ENCODE assay signal across 10 mouse cellular contexts in genomic region chr13:30724691-30725271, GRCm38 (mm10). TPM values are rescaled to one million over a fixed set of nuclear protein-coding genes. Genes with fewer than 3 reads are reported as not detected.
DNase-seq lines count a peak whose midpoint lies in the region; ATAC-seq lines count a peak whose summit lies in the region.
"Had no signal": no experiment of that assay in that cellular context is flagged by ENCODE, and none has a peak within 500 bp of the region (broad histone marks: within the 10 kb centered on the region; RNA-seq: fewer than 3 reads in every experiment).

No protein-coding gene starts in this region.

- no peak overlapping the region for H3K4me3 ChIP-seq in forebrain, embryonic 15.5 days
- no peak overlapping the region for H3K4me3 ChIP-seq in forebrain, embryonic 10.5 days
- no peak overlapping the region for H3K4me3 ChIP-seq in lung, embryonic 15.5 days
- no peak overlapping the region for H3K4me3 ChIP-seq in intestine, embryonic 16.5 days (ENCODE audit: low read length)

- H3K4me1 ChIP-seq in forebrain, embryonic 15.5 days, result peaks cover 10% of the 10 kb centered on the region
- peaks cover 33% of the 10 kb centered on the region for H3K4me1 ChIP-seq in forebrain, embryonic 10.5 days
- H3K4me1 ChIP-seq in lung, embryonic 15.5 days, result peaks cover 14% of the 10 kb centered on the region
- H3K4me1 ChIP-seq in intestine, embryonic 16.5 days (ENCODE audit: control insufficient read depth, insufficient read depth, low read length), result peaks cover 6% of the 10 kb centered on the region; the same call in 1 of the 2 replicates

- DNase-seq in forebrain, embryonic 10.5 days (ENCODE audit: extremely low spot score, low spot score), result no peak
- no peak for DNase-seq in lung, adult 18-20 months
- DNase-seq in adrenal gland, postnatal 25 days, result peak; percentile 24
- DNase-seq in liver, result no peak
- no peak for DNase-seq in kidney, postnatal 10 days

- no peak overlapping the region for H3K9ac ChIP-seq in forebrain, embryonic 15.5 days (replicated peaks)
- no peak overlapping the region for H3K9ac ChIP-seq in lung, embryonic 15.5 days
- H3K9ac ChIP-seq in intestine, embryonic 16.5 days (ENCODE audit: low read depth, low read length), result no peak overlapping the region

- H3K36me3 ChIP-seq in forebrain, embryonic 15.5 days, result no peaks in the 10 kb centered on the region
- no peaks in the 10 kb centered on the region for H3K36me3 ChIP-seq in forebrain, embryonic 10.5 days (replicated peaks)
- no peaks in the 10 kb centered on the region for H3K36me3 ChIP-seq in lung, embryonic 15.5 days
- H3K36me3 ChIP-seq in intestine, embryonic 16.5 days (ENCODE audit: control insufficient read depth, insufficient read depth, low read length), result no peaks in the 10 kb centered on the region

- H3K27ac ChIP-seq in forebrain, embryonic 15.5 days (replicated peaks), result no peak overlapping the region
- no peak overlapping the region for H3K27ac ChIP-seq in forebrain, embryonic 10.5 days
- no peak overlapping the region for H3K27ac ChIP-seq in lung, embryonic 15.5 days
- no peak overlapping the region for H3K27ac ChIP-seq in intestine, embryonic 16.5 days (ENCODE audit: low read length)

- H3K4me2 ChIP-seq in forebrain, embryonic 15.5 days (replicated peaks), result 0 out of 2 replicates have a peak overlapping the region, but pooled peaks have one; percentile 12
- H3K4me2 ChIP-seq in lung, embryonic 15.5 days, result peak overlapping the region; percentile 19; the same call in 1 of the 2 replicates
- 0 out of 2 replicates have a peak overlapping the region, but pooled peaks have one; percentile 9 for H3K4me2 ChIP-seq in intestine, embryonic 16.5 days (ENCODE audit: low read depth, low read length)

- WGBS in forebrain, embryonic 15.5 days, result 16% methylated on average over 7 of the region's 7 CpGs
- WGBS in forebrain, embryonic 10.5 days, result 42% methylated on average over 7 of the region's 7 CpGs
- 21% methylated on average over 7 of the region's 7 CpGs for WGBS in lung, embryonic 15.5 days
- WGBS in intestine, embryonic 16.5 days, result 27% methylated on average over 7 of the region's 7 CpGs

- ATAC-seq in forebrain, embryonic 15.5 days (replicated peaks), result peak; percentile 78
- no peak for ATAC-seq in lung, embryonic 15.5 days (ENCODE audit: borderline replicate concordance, extremely low read depth, low FRiP score, low TSS enrichment)
- peak; percentile 42; the same call in 1 of the 2 replicates for ATAC-seq in intestine, embryonic 16.5 days

- no peaks in the 10 kb centered on the region for H3K27me3 ChIP-seq in forebrain, embryonic 15.5 days
- H3K27me3 ChIP-seq in forebrain, embryonic 10.5 days (ENCODE audit: poor library complexity, severe bottlenecking), result no peaks in the 10 kb centered on the region
- H3K27me3 ChIP-seq in lung, embryonic 15.5 days, result no peaks in the 10 kb centered on the region
- H3K27me3 ChIP-seq in intestine, embryonic 16.5 days (replicated peaks; ENCODE audit: control insufficient read depth, insufficient read depth, low read length), result no peaks in the 10 kb centered on the region

- no peaks in the 10 kb centered on the region for H3K9me3 ChIP-seq in forebrain, embryonic 15.5 days
- no peaks in the 10 kb centered on the region for H3K9me3 ChIP-seq in forebrain, embryonic 10.5 days
- H3K9me3 ChIP-seq in lung, embryonic 15.5 days, result no peaks in the 10 kb centered on the region
- H3K9me3 ChIP-seq in intestine, embryonic 16.5 days (ENCODE audit: control insufficient read depth, low read length), result no peaks in the 10 kb centered on the region

RNA-seq across cellular contexts. Expression of gene Irf4, which starts 24.2 kb away (rescaled TPM):
- 0.06 and 0.23 TPM in 2 replicates for polyA plus RNA-seq in forebrain, embryonic 15.5 days (2015; fragmentation: Nextera tagmentation; extraction: Ambion mirVana)
- polyA plus RNA-seq in forebrain, embryonic 10.5 days (2016; fragmentation: Nextera tagmentation; extraction: Ambion mirVana), result 0.04 TPM in 1 of 2 replicates, not detected in the other
- 0.15 and 0.17 TPM in 2 replicates for polyA plus RNA-seq in lung, embryonic 15.5 days (2015; fragmentation: Nextera tagmentation; extraction: Ambion mirVana)
- total RNA-seq in adrenal gland, postnatal 25 days (2021), result 2.0 and 2.6 TPM in 2 replicates
- polyA plus RNA-seq in intestine, embryonic 16.5 days (2015; fragmentation: Nextera tagmentation; extraction: Ambion mirVana), result 0.06 and 0.09 TPM in 2 replicates
- total RNA-seq: MEL had no signal
- polyA plus RNA-seq: limb, embryonic 11.5 days had no signal
